ENCODE assay signal across 1 mouse cellular context in genomic region chr8:122309272-122309671, GRCm38 (mm10).
A peak's percentile ranks its signal among the peaks of the same experiment; 100 is the strongest.
TF ChIP-seq lines count a peak whose summit lies in the region.

No protein-coding gene starts in this region.

TF ChIP-seq in MEL, 35 proteins besides CTCF, POLR2A, EP300 and RAD21 (continued from another document):
- TF ChIP-seq MYB (IDR thresholded peaks at IDR 0.05; ENCODE audit: low read depth, low read length): peak; percentile 97
- peak; percentile 92 for TF ChIP-seq ETS1 (IDR thresholded peaks at IDR 0.05; ENCODE audit: low read depth, low read length)
- no peak for TF ChIP-seq ZKSCAN1 (IDR thresholded peaks at IDR 0.05; ENCODE audit: low read depth, low read length)
- TF ChIP-seq RCOR1 (IDR thresholded peaks at IDR 0.05; ENCODE audit: low read depth, low read length): peak; percentile 87
- no peak for TF ChIP-seq MAX (IDR thresholded peaks at IDR 0.05; ENCODE audit: low read length)
- peak; percentile 30; the same call in 1 of the 2 replicates for TF ChIP-seq MXI1 (IDR thresholded peaks at IDR 0.05; ENCODE audit: low read depth, low read length)
- TF ChIP-seq CHD1 (IDR thresholded peaks at IDR 0.05; ENCODE audit: low read depth, low read length): no peak; the same call in 1 of the 2 replicates
- TF ChIP-seq USF2 (IDR thresholded peaks at IDR 0.05; ENCODE audit: borderline replicate concordance in 1 of 2, insufficient read depth in 1 of 2, low read depth in 1 of 2, low read length in 2 of 2): no peak
- TF ChIP-seq SIN3A (IDR thresholded peaks at IDR 0.05; ENCODE audit: low read length): peak; percentile 97
- no peak for TF ChIP-seq GABPA (IDR thresholded peaks at IDR 0.05; ENCODE audit: low read depth, low read length)
- TF ChIP-seq E2F4 (IDR thresholded peaks at IDR 0.05; ENCODE audit: borderline replicate concordance, low read depth, low read length): no peak
- TF ChIP-seq HCFC1 (IDR thresholded peaks at IDR 0.05; ENCODE audit: low read depth, low read length): peak; percentile 26; the same call in 1 of the 2 replicates
- no peak for TF ChIP-seq NRF1 (IDR thresholded peaks at IDR 0.05; ENCODE audit: insufficient read depth, low read depth, low read length, poor library complexity, severe bottlenecking)
- TF ChIP-seq TCF12 (IDR thresholded peaks at IDR 0.05; ENCODE audit: low read depth, low read length): peak; percentile 100
- peak; percentile 70; the same call in 1 of the 2 replicates for TF ChIP-seq JUND (IDR thresholded peaks at IDR 0.05; ENCODE audit: low read depth, low read length)
- peak; percentile 94; the same call in 1 of the 2 replicates for TF ChIP-seq UBTF (IDR thresholded peaks at IDR 0.05; ENCODE audit: borderline replicate concordance, insufficient read depth, low read depth, low read length)
- peak; percentile 73; the same call in 1 of the 2 replicates for TF ChIP-seq ZMIZ1 (IDR thresholded peaks at IDR 0.05; ENCODE audit: low read depth, low read length)
- TF ChIP-seq MAZ (IDR thresholded peaks at IDR 0.05; ENCODE audit: low read depth, low read length): peak; percentile 95
- TF ChIP-seq TAL1 (IDR thresholded peaks at IDR 0.05; ENCODE audit: low read length): peak; percentile 97
